Mouse (Mus musculus) hindbrain, embryonic 11.5 days (tissue): ENCODE measurements at regions not wholly inside any gene's neighbourhood (a gene's known extent, or its start where the extent isn't known, plus 50 kb on each side); places are given as distances from the start of the nearest gene placed in this dataset.

Experiments
- ATAC-seq: fragments of 200-750 bp; cut with Nextera tagmentation; 2 replicates; pipeline ENCODE4 v1.8.0; 2017; ENCODE audit warnings: mild to moderate bottlenecking, moderate TSS enrichment, moderate library complexity; ENCODE audit not compliant: low FRiP score
- DNase-seq: peaks from one replicate; pipeline ENCODE4 v3.0.0-alpha.2; 2015; ENCODE audit warnings: low spot score
- H3K27ac ChIP-seq: fragments of 300-500 bp; sonication (generic); 2 replicates; pipeline ENCODE4 v1.5.1; 2014; ENCODE audit warnings: mild to moderate bottlenecking, low read depth, low read length
- H3K27me3 ChIP-seq: fragments of 300-500 bp; sonication (generic); 2 replicates; pipeline ENCODE4 v1.6.1; 2014; ENCODE audit warnings: mild to moderate bottlenecking, low read length, moderate library complexity, mixed read lengths; ENCODE audit not compliant: control insufficient read depth, insufficient read depth
- H3K36me3 ChIP-seq: fragments of 300-500 bp; sonication (generic); 2 replicates; pipeline ENCODE4 v1.6.1; 2014; ENCODE audit warnings: mild to moderate bottlenecking, low read length, moderate library complexity, mixed read lengths; ENCODE audit not compliant: control insufficient read depth, insufficient read depth
- H3K4me1 ChIP-seq: fragments of 300-500 bp; sonication (generic); replicated peaks from 2 replicates; pipeline ENCODE4 v1.6.1; 2014; ENCODE audit warnings: low read length, mixed read lengths; ENCODE audit not compliant: control insufficient read depth, insufficient read depth
- H3K4me2 ChIP-seq: fragments of 300-500 bp; sonication (generic); replicated peaks from 2 replicates; pipeline ENCODE4 v1.6.1; 2014; ENCODE audit warnings: mild to moderate bottlenecking, low read depth, low read length
- H3K4me3 ChIP-seq: fragments of 300-500 bp; sonication (generic); 2 replicates; pipeline ENCODE4 v1.5.1; 2014; ENCODE audit warnings: low read depth, low read length
- H3K9ac ChIP-seq: fragments of 300-500 bp; sonication (generic); 2 replicates; pipeline ENCODE4 v1.6.1; 2014; ENCODE audit warnings: low read depth, low read length
- H3K9me3 ChIP-seq: fragments of 300-500 bp; sonication (generic); 2 replicates; pipeline ENCODE4 v1.6.1; 2016; ENCODE audit warnings: low read length; ENCODE audit not compliant: control insufficient read depth
- WGBS: fragments of 180-500 bp; shearing (Covaris S2); extraction: QIAGEN DNeasy Blood & Tissue Kit; methylation state at CpG from one replicate; pipeline ENCODE4 v1.1.7; 2014; 5-methylcytosine and 5-hydroxymethylcytosine counted together

- WGBS = 84% methylated on average over 3 of the region's 3 CpGs
- DNase-seq (no peak), ATAC-seq (no peak)
- no peaks in the 10 kb centered on the region for H3K4me1 ChIP-seq
- H3K36me3 ChIP-seq = no peaks in the 10 kb centered on the region
- no peaks in the 10 kb centered on the region for H3K27me3 ChIP-seq
- H3K9me3 ChIP-seq = no peaks in the 10 kb centered on the region
- H3K4me2 ChIP-seq = no peak overlapping the region
- H3K27ac ChIP-seq = no peak overlapping the region
- no peak overlapping the region for H3K9ac ChIP-seq
- H3K4me3 ChIP-seq = no peak overlapping the region
Measured at GRCm38 (mm10) chr8:86320938-86321337, 259.5 kb downstream of the Abcc12 start.

- 75% methylated on average over 3 of the region's 3 CpGs for WGBS
- Histone ChIP-seq H3K36me3 (no peaks in the 10 kb centered on the region), H3K4me3 (no peak overlapping the region), H3K27me3 (no peaks in the 10 kb centered on the region), H3K4me2 (no peak overlapping the region), H3K27ac (no peak overlapping the region), H3K9ac (no peak overlapping the region), H3K4me1 (no peaks in the 10 kb centered on the region), H3K9me3 (no peaks in the 10 kb centered on the region)
- ATAC-seq (no peak), DNase-seq (no peak)
Measured at GRCm38 (mm10) chr8:86318531-86318930, 262.0 kb downstream of the Abcc12 start.

- 92% methylated on average over 7 of the region's 7 CpGs for WGBS
- H3K36me3 ChIP-seq = no peaks in the 10 kb centered on the region
- no peak overlapping the region for H3K4me2 ChIP-seq
- H3K27me3 ChIP-seq = no peaks in the 10 kb centered on the region
- no peak for ATAC-seq
- no peak overlapping the region for H3K27ac ChIP-seq
- DNase-seq = no peak
- H3K9me3 ChIP-seq = no peaks in the 10 kb centered on the region
- H3K4me1 ChIP-seq = no peaks in the 10 kb centered on the region
- H3K4me3 ChIP-seq = no peak overlapping the region
- H3K9ac ChIP-seq = no peak overlapping the region
Measured at GRCm38 (mm10) chr8:86316236-86316635, 264.2 kb downstream of the Abcc12 start.

- ATAC-seq (no peak), DNase-seq (no peak)
- WGBS = 80% methylated on average over 2 of the region's 2 CpGs
- Histone ChIP-seq H3K4me3 (no peak overlapping the region), H3K9me3 (no peaks in the 10 kb centered on the region), H3K27ac (no peak overlapping the region), H3K4me2 (no peak overlapping the region), H3K4me1 (no peaks in the 10 kb centered on the region), H3K9ac (no peak overlapping the region), H3K27me3 (no peaks in the 10 kb centered on the region), H3K36me3 (no peaks in the 10 kb centered on the region)
Measured at GRCm38 (mm10) chr8:86309460-86309859, 271.0 kb downstream of the Abcc12 start.

- no peak for DNase-seq
- no peak for ATAC-seq
- no peak overlapping the region for H3K9ac ChIP-seq
- 85% methylated on average over 3 of the region's 3 CpGs for WGBS
- no peaks in the 10 kb centered on the region for H3K4me1 ChIP-seq
- no peak overlapping the region for H3K4me2 ChIP-seq
- H3K4me3 ChIP-seq = no peak overlapping the region
- H3K36me3 ChIP-seq = no peaks in the 10 kb centered on the region
- no peaks in the 10 kb centered on the region for H3K27me3 ChIP-seq
- H3K27ac ChIP-seq = no peak overlapping the region
- no peaks in the 10 kb centered on the region for H3K9me3 ChIP-seq
Measured at GRCm38 (mm10) chr8:86307339-86307738, 273.1 kb downstream of the Abcc12 start.

GRCm38 (mm10) chr8:86301885-86302509, 278.5 kb downstream of the Abcc12 start:
- H3K4me1 ChIP-seq = no peaks in the 10 kb centered on the region
- DNase-seq (no peak), ATAC-seq (no peak)
- H3K4me2 ChIP-seq = no peak overlapping the region
- H3K9me3 ChIP-seq = no peaks in the 10 kb centered on the region
- H3K27ac ChIP-seq = no peak overlapping the region
- WGBS = 56% methylated on average over 4 of the region's 4 CpGs
- H3K27me3 ChIP-seq = no peaks in the 10 kb centered on the region
- H3K4me3 ChIP-seq = no peak overlapping the region
- H3K9ac ChIP-seq = no peak overlapping the region
- H3K36me3 ChIP-seq = no peaks in the 10 kb centered on the region

GRCm38 (mm10) chr8:86288713-86289384, 291.6 kb downstream of the Abcc12 start:
- no peak overlapping the region for H3K4me2 ChIP-seq
- 92% methylated on average over 3 of the region's 3 CpGs for WGBS
- no peaks in the 10 kb centered on the region for H3K9me3 ChIP-seq
- H3K27ac ChIP-seq = no peak overlapping the region
- H3K9ac ChIP-seq = no peak overlapping the region
- no peaks in the 10 kb centered on the region for H3K27me3 ChIP-seq
- DNase-seq = no peak
- no peaks in the 10 kb centered on the region for H3K36me3 ChIP-seq
- no peaks in the 10 kb centered on the region for H3K4me1 ChIP-seq
- H3K4me3 ChIP-seq = no peak overlapping the region
- no peak for ATAC-seq

- Histone ChIP-seq H3K9me3 (no peaks in the 10 kb centered on the region), H3K4me1 (no peaks in the 10 kb centered on the region), H3K9ac (no peak overlapping the region), H3K27ac (no peak overlapping the region), H3K36me3 (no peaks in the 10 kb centered on the region), H3K4me3 (no peak overlapping the region), H3K4me2 (no peak overlapping the region), H3K27me3 (no peaks in the 10 kb centered on the region)
- no peak for ATAC-seq
- no peak for DNase-seq
- 68% methylated on average over 7 of the region's 7 CpGs for whole genome bisulfite sequencing
Measured at GRCm38 (mm10) chr8:86282922-86283321, 297.6 kb downstream of the Abcc12 start.

- H3K36me3 ChIP-seq = no peaks in the 10 kb centered on the region
- H3K27me3 ChIP-seq = no peaks in the 10 kb centered on the region
- H3K4me3 ChIP-seq = no peak overlapping the region
- ATAC-seq (no peak), DNase-seq (no peak)
- no peak overlapping the region for H3K27ac ChIP-seq
- H3K9me3 ChIP-seq = no peaks in the 10 kb centered on the region
- no peak overlapping the region for H3K4me2 ChIP-seq
- H3K9ac ChIP-seq = no peak overlapping the region
- no peaks in the 10 kb centered on the region for H3K4me1 ChIP-seq
- 90% methylated on average over 18 of the region's 18 CpGs for WGBS
Measured at GRCm38 (mm10) chr8:86280093-86280721, 300.3 kb downstream of the Abcc12 start.
